Mouse (Mus musculus): ENCODE results near the gene Nova2.

Nova2 gene

DNA sequence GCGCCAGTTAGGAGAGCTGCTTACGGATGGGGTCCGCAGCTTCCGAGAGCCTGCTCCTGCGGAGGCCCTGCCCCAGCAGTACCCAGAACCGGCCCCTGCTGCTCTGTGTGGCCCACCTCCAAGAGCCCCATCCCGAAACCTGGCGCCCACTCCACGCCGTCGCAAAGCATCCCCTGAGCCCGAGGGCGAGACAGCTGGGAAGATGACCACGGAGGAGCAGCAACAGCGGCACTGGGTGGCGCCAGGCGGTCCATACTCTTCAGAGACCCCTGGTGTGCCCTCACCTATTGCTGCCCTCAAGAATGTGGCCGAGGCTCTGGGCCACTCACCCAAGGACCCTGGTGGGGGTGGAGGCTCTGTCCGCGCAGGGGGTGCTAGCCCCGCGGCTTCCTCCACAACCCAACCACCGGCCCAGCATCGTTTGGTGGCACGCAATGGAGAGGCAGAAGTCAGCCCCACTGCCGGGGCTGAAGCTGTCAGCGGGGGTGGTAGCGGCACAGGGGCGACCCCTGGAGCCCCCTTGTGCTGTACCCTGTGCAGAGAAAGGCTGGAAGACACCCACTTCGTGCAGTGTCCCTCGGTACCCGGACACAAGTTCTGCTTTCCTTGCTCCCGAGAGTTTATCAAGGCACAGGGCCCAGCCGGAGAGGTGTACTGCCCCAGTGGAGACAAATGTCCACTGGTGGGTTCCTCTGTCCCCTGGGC lies 79.9 kb downstream of the Nova2 start:
- in situ Hi-C loops (cut with MboI; ENCODE audit: unreplicated experiment in 2 of 2), result loop anchor here in 1 of 2 experiments (5.0 kb wide), 1 partner anchor 87 kb away; the partner anchor contains the start of gene Six5

DNA sequence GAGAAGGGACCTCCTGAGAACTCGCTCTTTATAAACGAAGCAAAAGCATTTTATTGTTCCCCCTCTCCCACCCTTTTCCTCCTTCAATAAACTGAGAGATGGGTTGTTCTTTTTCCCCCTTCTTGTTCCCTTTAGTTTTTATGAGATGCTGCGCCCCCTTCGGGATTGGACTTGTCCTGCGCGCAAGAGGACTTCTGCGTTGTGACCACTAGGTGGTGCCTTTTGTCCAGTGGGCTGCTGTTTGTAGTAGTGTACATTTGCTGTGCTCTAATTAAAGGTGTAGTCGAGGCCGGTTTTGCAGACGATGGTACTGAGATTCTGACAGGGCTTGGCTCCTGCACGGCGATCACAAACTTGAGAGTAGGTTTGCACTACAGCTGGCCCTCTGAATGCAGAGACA lies 80.8 kb downstream of the Nova2 start:
- in situ Hi-C loops (cut with MboI; ENCODE audit: unreplicated experiment in 2 of 2), result loop anchor here in 1 of 2 experiments (5.0 kb wide), 1 partner anchor 86 kb away; the partner anchor contains the start of gene Six5

GRCm38 (mm10) chr7:19007026-19007977 lies 81.6 kb downstream of the Nova2 start:
- in situ Hi-C loops (cut with MboI; ENCODE audit: unreplicated experiment in 2 of 2), result loop anchor here in 1 of 2 experiments (5.0 kb wide), 1 partner anchor 85 kb away; the partner anchor contains the start of gene Six5

DNA sequence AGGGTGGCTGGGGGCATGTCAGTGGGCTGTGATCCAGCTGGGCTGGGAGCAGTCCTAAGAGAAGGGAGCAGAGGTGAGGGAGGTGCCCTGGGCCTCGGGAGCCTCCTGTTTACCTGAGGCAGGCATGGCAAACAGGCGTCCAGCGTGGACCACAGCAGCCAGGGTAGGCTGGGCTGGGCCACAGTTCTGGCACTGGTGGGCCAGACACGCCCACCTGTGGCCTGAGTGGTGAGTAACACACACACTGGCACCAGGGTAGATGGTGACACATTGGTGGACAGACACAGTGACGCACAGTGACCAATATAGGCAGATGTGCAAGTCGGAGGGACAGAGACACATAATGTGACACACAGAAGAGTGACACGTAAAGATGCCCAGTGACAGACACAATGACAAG lies 84.9 kb downstream of the Nova2 start:
- in situ Hi-C loops (cut with MboI; ENCODE audit: unreplicated experiment in 2 of 2), result no loop called here

- in situ Hi-C loops (cut with MboI; ENCODE audit: unreplicated experiment in 2 of 2), result no loop called here
Observed at GRCm38 (mm10) chr7:19012025-19012621, 86.4 kb downstream of the Nova2 start.

DNA sequence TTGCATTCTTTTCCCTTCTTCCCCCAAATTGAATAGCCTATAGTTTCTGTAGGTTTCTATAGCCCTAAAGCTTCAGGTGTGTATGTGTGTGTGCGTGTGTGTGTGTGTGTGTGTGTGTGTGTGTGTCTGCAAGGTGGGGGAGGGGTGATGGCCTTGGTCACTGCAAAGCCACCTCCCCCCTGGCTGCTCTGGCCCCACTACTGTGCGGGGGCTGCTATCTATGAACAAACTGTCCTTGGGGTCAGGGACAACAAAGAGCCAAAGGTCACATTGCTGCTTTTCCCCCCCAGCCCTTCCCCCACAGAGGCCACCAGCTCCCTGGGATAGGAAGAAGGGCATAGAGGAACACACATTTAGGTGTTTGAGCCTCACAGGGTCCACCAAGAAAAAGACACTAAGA lies 87.2 kb downstream of the Nova2 start:
- in situ Hi-C loops (cut with MboI; ENCODE audit: unreplicated experiment in 2 of 2), result no loop called here

GRCm38 (mm10) chr7:19014452-19014851 lies 88.8 kb downstream of the Nova2 start:
- in situ Hi-C loops (cut with MboI; ENCODE audit: unreplicated experiment in 2 of 2), result no loop called here

All from v-Abl transformed pro-B cells (cell line).